Mouse (Mus musculus) brain, adult 10 weeks (tissue): ENCODE results near the gene Iqcn. TPM values are rescaled to one million over a fixed set of nuclear protein-coding genes. Genes with fewer than 3 reads are reported as not detected.

ENCODE experiments used
- polyA plus RNA-seq: library from polyadenylated mRNA; stranded (reverse); fragments of 350-450 nt; fragmentation: Illumina TruSeq; extraction: RNeasy Lipid Tissue Mini Kit (QIAGEN cat#74804); gene quantifications from one replicate; pipeline ENCODE4 v1.2.3, GENCODE M21; 2015; ENCODE audit warnings: low read depth, low replicate concordance

The Iqcn gene
- polyA plus RNA-seq = 0.09 TPM

GRCm38 (mm10) chr8:70703287-70703686 lies at the start of gene Iqcn:
Gene Iqcn, plus strand, starts transcription at chr8:70703457.

GRCm38 (mm10) chr8:70660273-70660725 lies 43.0 kb upstream of the Iqcn start, which contains the start of gene Pgpep1:
Gene Pgpep1, minus strand, starts transcription at chr8:70660388.

GRCm38 (mm10) chr8:70673079-70673856 lies 30.0 kb upstream of the Iqcn start, which contains the start of gene Lsm4:
Gene Lsm4, plus strand, starts transcription at chr8:70673248.

GRCm38 (mm10) chr8:70698310-70699109 lies 4.7 kb upstream of the Iqcn start, which contains the start of gene Jund:
Gene Jund, plus strand, starts transcription at chr8:70698949.

GRCm38 (mm10) chr8:70718297-70718696 lies 15.0 kb downstream of the Iqcn start, which contains the start of gene Gm3336:
Gene Gm3336, plus strand, starts transcription at chr8:70718543.

GRCm38 (mm10) chr8:70723486-70724210 lies 20.4 kb downstream of the Iqcn start, which contains the start of gene Pde4c:
Gene Pde4c, plus strand, starts transcription at chr8:70723720.

GRCm38 (mm10) chr8:70754043-70754870 lies 51.0 kb downstream of the Iqcn start, which contains the start of gene Rab3a:
Gene Rab3a, plus strand, starts transcription at chr8:70754679.

GRCm38 (mm10) chr8:70760775-70761406 lies 57.6 kb downstream of the Iqcn start, which contains the start of gene Mpv17l2:
Gene Mpv17l2, minus strand, starts transcription at chr8:70760946.

Other genes with a start within 250 kb of the Iqcn start
- gene Klhl26, start 226.5 kb upstream of the Iqcn start, polyA plus RNA-seq = 33.9 TPM
- gene Tmem59l, start 216.1 kb upstream of the Iqcn start, polyA plus RNA-seq = 410 TPM
- gene Crlf1, start 210.3 kb upstream of the Iqcn start, polyA plus RNA-seq = 5.2 TPM
- 129 TPM for gene Rex1bd, start 196.7 kb upstream of the Iqcn start, polyA plus RNA-seq
- 1,689 TPM for gene Uba52, start 192.7 kb upstream of the Iqcn start, polyA plus RNA-seq
- 487 TPM for gene Fkbp8, start 175.7 kb upstream of the Iqcn start, polyA plus RNA-seq
- gene Kxd1, start 175.5 kb upstream of the Iqcn start, polyA plus RNA-seq = 57.3 TPM
- 12.0 TPM for gene Ell, start 164.0 kb upstream of the Iqcn start, polyA plus RNA-seq
- 38.2 TPM for gene Isyna1, start 109.1 kb upstream of the Iqcn start, polyA plus RNA-seq
- gene Ssbp4, start 94.6 kb upstream of the Iqcn start, polyA plus RNA-seq = 179 TPM
- gene Lrrc25, start 87.3 kb upstream of the Iqcn start, polyA plus RNA-seq = 0.85 TPM
- not detected for gene Gdf15, start 71.0 kb upstream of the Iqcn start, polyA plus RNA-seq
- gene Pgpep1, start 43.1 kb upstream of the Iqcn start, polyA plus RNA-seq = 14.7 TPM
- gene Lsm4, start 30.2 kb upstream of the Iqcn start, polyA plus RNA-seq = 72.2 TPM
- 82.5 TPM for gene Jund, start 4.5 kb upstream of the Iqcn start, polyA plus RNA-seq
- not detected for gene Gm3336, start 15.1 kb downstream of the Iqcn start, polyA plus RNA-seq
- gene Pde4c, start 20.3 kb downstream of the Iqcn start, polyA plus RNA-seq = 2.8 TPM
- gene Rab3a, start 51.2 kb downstream of the Iqcn start, polyA plus RNA-seq = 913 TPM
- gene Mpv17l2, start 57.5 kb downstream of the Iqcn start, polyA plus RNA-seq = 36.8 TPM
- gene Pik3r2, start 73.3 kb downstream of the Iqcn start, polyA plus RNA-seq = 83.0 TPM
- gene Mast3, start 101.6 kb downstream of the Iqcn start, polyA plus RNA-seq = 175 TPM
- gene Il12rb1, start 105.0 kb downstream of the Iqcn start, polyA plus RNA-seq = 0.67 TPM
- gene Arrdc2, start 136.3 kb downstream of the Iqcn start, polyA plus RNA-seq = 17.6 TPM
- gene Kcnn1, start 159.8 kb downstream of the Iqcn start, polyA plus RNA-seq = 16.4 TPM
- gene Ccdc124, start 170.5 kb downstream of the Iqcn start, polyA plus RNA-seq = 106 TPM
- gene Slc5a5, start 189.3 kb downstream of the Iqcn start, polyA plus RNA-seq = 14.2 TPM
- gene Rpl18a, start 194.0 kb downstream of the Iqcn start, polyA plus RNA-seq = 1,083 TPM
- gene Map1s, start 202.5 kb downstream of the Iqcn start, polyA plus RNA-seq = 25.7 TPM